Mouse (Mus musculus) liver, adult 2 months (tissue): ENCODE measurements around the gene Smim15. TPM values are rescaled to one million over a fixed set of nuclear protein-coding genes. Genes with fewer than 3 reads are reported as not detected.

Source experiments
- DNase-seq: peaks from one replicate; pipeline ENCODE4 v3.0.0-alpha.2; 2011; ENCODE audit warnings: low read depth, low spot score; ENCODE audit errors: extremely low read depth
- H3K27ac ChIP-seq: fragments of 200-500 bp; replicated peaks from 2 replicates; pipeline ENCODE4 v1.5.1; 2012; ENCODE audit warnings: low read depth, mild to moderate bottlenecking, control low read depth, inconsistent platforms, low read length; ENCODE audit not compliant: insufficient read depth
- H3K27me3 ChIP-seq: fragments of 200-500 bp; 2 replicates; pipeline ENCODE4 v1.6.1; 2012; ENCODE audit warnings: mild to moderate bottlenecking, moderate library complexity, low read length, inconsistent platforms; ENCODE audit not compliant: control insufficient read depth, insufficient read depth
- H3K36me3 ChIP-seq: fragments of 200-500 bp; 2 replicates; pipeline ENCODE4 v1.6.1; 2012; ENCODE audit warnings: low read length, inconsistent platforms; ENCODE audit not compliant: control insufficient read depth, insufficient read depth
- H3K4me1 ChIP-seq: fragments of 200-500 bp; 2 replicates; pipeline ENCODE4 v1.6.1; 2011; ENCODE audit warnings: low read length; ENCODE audit not compliant: control insufficient read depth, insufficient read depth
- H3K4me3 ChIP-seq: fragments of 200-500 bp; 2 replicates; pipeline ENCODE4 v1.5.1; 2011; ENCODE audit warnings: low read depth, mild to moderate bottlenecking, control low read depth, low read length, moderate library complexity; ENCODE audit not compliant: insufficient read depth
- H3K79me2 ChIP-seq: fragments of 200-500 bp; 2 replicates; pipeline ENCODE4 v1.6.1; 2012; ENCODE audit warnings: inconsistent platforms, mild to moderate bottlenecking, low read length, moderate library complexity; ENCODE audit not compliant: control insufficient read depth, insufficient read depth
- H3K9ac ChIP-seq: fragments of 200-500 bp; 2 replicates; pipeline ENCODE4 v1.6.1; 2012; ENCODE audit warnings: low read depth, mild to moderate bottlenecking, control low read depth, inconsistent platforms, low read length
- CTCF ChIP-seq: fragments of 200-500 bp; IDR thresholded peaks from 2 replicates; pipeline ENCODE4 v1.5.1; 2011; ENCODE audit warnings: low read depth, low read length, control low read depth
- POLR2A ChIP-seq: fragments of 200-500 bp; IDR thresholded peaks from 2 replicates; pipeline ENCODE4 v1.6.1; 2011; ENCODE audit warnings: low read length, control low read depth; ENCODE audit not compliant: insufficient read depth; ENCODE audit errors: extremely low read depth
- WGBS: fragments of 180-500 bp; shearing (Covaris S2); methylation state at CpG from one replicate; pipeline ENCODE4 v1.1.7; 2018; 5-methylcytosine and 5-hydroxymethylcytosine counted together
- polyA plus RNA-seq: library from polyadenylated mRNA; depleted of rRNA; stranded (reverse); fragments of >200 nt; gene quantifications from 2 replicates; pipeline ENCODE4 v1.2.3, GENCODE M21; 2012
- total RNA-seq: library from RNA; depleted of rRNA; stranded (reverse); fragments of >200 nt; gene quantifications from 2 replicates; pipeline ENCODE4 v1.2.3, GENCODE M21; 2014

Gene Smim15
- total and polyA plus RNA-seq, 2 experiments = 3.5 to 20.4 TPM

GRCm38 (mm10) chr13:108063374-108064134 is 19.3 kb downstream of the Smim15 start:
- H3K79me2 ChIP-seq = no peaks in the 10 kb centered on the region
- H3K4me3 ChIP-seq = no peak overlapping the region
- no peak for DNase-seq
- no peak overlapping the region for H3K9ac ChIP-seq
- WGBS = 89% methylated on average over 11 of the region's 11 CpGs
- H3K4me1 ChIP-seq = peaks cover 2% of the 10 kb centered on the region; the same call in 1 of the 2 replicates
- no peaks in the 10 kb centered on the region for H3K36me3 ChIP-seq
- H3K27me3 ChIP-seq = no peaks in the 10 kb centered on the region
- no peak overlapping the region for H3K27ac ChIP-seq
- TF ChIP-seq CTCF (no peak), POLR2A (no peak)

- TF ChIP-seq POLR2A (no peak), CTCF (no peak)
- no peak for DNase-seq
- H3K9ac ChIP-seq = no peak overlapping the region
- no peak overlapping the region for H3K4me3 ChIP-seq
- H3K79me2 ChIP-seq = no peaks in the 10 kb centered on the region
- H3K4me1 ChIP-seq = peaks cover 2% of the 10 kb centered on the region; the same call in 1 of the 2 replicates
- no peak overlapping the region for H3K27ac ChIP-seq
- H3K36me3 ChIP-seq = no peaks in the 10 kb centered on the region
- 91% methylated on average over 6 of the region's 6 CpGs for WGBS
- H3K27me3 ChIP-seq = no peaks in the 10 kb centered on the region
Observed at GRCm38 (mm10) chr13:108064331-108064730, 20.1 kb downstream of the Smim15 start.

GRCm38 (mm10) chr13:108066021-108066420 is 21.8 kb downstream of the Smim15 start:
- no peaks in the 10 kb centered on the region; the same call in 1 of the 2 replicates for H3K4me1 ChIP-seq
- H3K27me3 ChIP-seq = no peaks in the 10 kb centered on the region
- H3K4me3 ChIP-seq = no peak overlapping the region
- H3K36me3 ChIP-seq = no peaks in the 10 kb centered on the region
- no peak for DNase-seq
- WGBS = 43% methylated on average over 2 of the region's 2 CpGs
- H3K27ac ChIP-seq = no peak overlapping the region
- TF ChIP-seq CTCF (no peak), POLR2A (no peak)
- H3K9ac ChIP-seq = no peak overlapping the region
- H3K79me2 ChIP-seq = no peaks in the 10 kb centered on the region

- TF ChIP-seq CTCF (no peak), POLR2A (no peak)
- no peak overlapping the region for H3K4me3 ChIP-seq
- H3K79me2 ChIP-seq = no peaks in the 10 kb centered on the region
- no peaks in the 10 kb centered on the region for H3K27me3 ChIP-seq
- no peaks in the 10 kb centered on the region for H3K36me3 ChIP-seq
- no peak for DNase-seq
- no peaks in the 10 kb centered on the region; the same call in 1 of the 2 replicates for H3K4me1 ChIP-seq
- no peak overlapping the region for H3K27ac ChIP-seq
- WGBS = 76% methylated on average over 4 of the region's 4 CpGs
- no peak overlapping the region for H3K9ac ChIP-seq
Observed at GRCm38 (mm10) chr13:108069151-108069550, 24.9 kb downstream of the Smim15 start.

GRCm38 (mm10) chr13:108070171-108070570 is 25.9 kb downstream of the Smim15 start:
- Histone ChIP-seq H3K79me2 (no peaks in the 10 kb centered on the region), H3K4me1 (no peaks in the 10 kb centered on the region; the same call in 1 of the 2 replicates), H3K9ac (no peak overlapping the region), H3K27ac (no peak overlapping the region), H3K36me3 (no peaks in the 10 kb centered on the region), H3K4me3 (no peak overlapping the region), H3K27me3 (no peaks in the 10 kb centered on the region)
- DNase-seq = peak; percentile 95
- WGBS = 66% methylated on average over 10 of the region's 10 CpGs
- no peak for TF ChIP-seq POLR2A

- WGBS = 89% methylated on average over 6 of the region's 6 CpGs
- H3K9ac ChIP-seq = no peak overlapping the region
Observed at GRCm38 (mm10) chr13:108077476-108077875, 33.2 kb downstream of the Smim15 start.

More at GRCm38 (mm10) chr13:108077476-108077875, 33.2 kb downstream of the Smim15 start:
- no peak for TF ChIP-seq CTCF
- Histone ChIP-seq H3K79me2 (no peaks in the 10 kb centered on the region), H3K27me3 (no peaks in the 10 kb centered on the region), H3K36me3 (no peaks in the 10 kb centered on the region), H3K4me3 (no peak overlapping the region), H3K27ac (no peak overlapping the region), H3K4me1 (no peaks in the 10 kb centered on the region)
- no peak for DNase-seq
